Mouse (Mus musculus): ENCODE data around the gene Arl6ip4. TPM values are rescaled to one million over a fixed set of nuclear protein-coding genes. Genes with fewer than 3 reads are reported as not detected.

Gene Arl6ip4
- polyA plus RNA-seq, 1 experiment from 2014 or later = 99.7 TPM

GRCm38 (mm10) chr5:124158305-124158704 lies 42.4 kb downstream of the Arl6ip4 start:
- H3K9ac ChIP-seq (replicated peaks; ENCODE audit: low read depth) = no peak overlapping the region
- H3K4me1 ChIP-seq (ENCODE audit: insufficient read depth, low read depth, low read length) = peaks cover 10% of the 10 kb centered on the region
- ATAC-seq = no peak
- TF ChIP-seq EP300 (IDR thresholded peaks at IDR 0.05) (no peak), CTCF (IDR thresholded peaks at IDR 0.05) (no peak)
- WGBS = 77% methylated on average over 4 of the region's 4 CpGs
- DNase-seq (ENCODE audit: low spot score) = no peak
- no peak overlapping the region for H3K4me3 ChIP-seq (ENCODE audit: low read depth, low read length)
- no peak overlapping the region for H3K4me2 ChIP-seq (replicated peaks; ENCODE audit: low read depth, low read length)
- no peaks in the 10 kb centered on the region for H3K9me3 ChIP-seq (ENCODE audit: low read length)
- H3K27me3 ChIP-seq (replicated peaks; ENCODE audit: insufficient read depth, low read length) = no peaks in the 10 kb centered on the region
- H3K36me3 ChIP-seq (ENCODE audit: insufficient read depth, low read length) = no peaks in the 10 kb centered on the region
- H3K27ac ChIP-seq (ENCODE audit: low read length) = no peak overlapping the region

GRCm38 (mm10) chr5:124159453-124159852 lies 43.6 kb downstream of the Arl6ip4 start:
- H3K27me3 ChIP-seq (replicated peaks; ENCODE audit: insufficient read depth, low read length) = no peaks in the 10 kb centered on the region
- no peak for TF ChIP-seq CTCF (IDR thresholded peaks at IDR 0.05)
- H3K9ac ChIP-seq (replicated peaks; ENCODE audit: low read depth) = no peak overlapping the region
- H3K9me3 ChIP-seq (ENCODE audit: low read length) = no peaks in the 10 kb centered on the region
- no peak overlapping the region for H3K4me3 ChIP-seq (ENCODE audit: low read depth, low read length)
- ATAC-seq (no peak), DNase-seq (ENCODE audit: low spot score) (peak; percentile 36)
- no peak overlapping the region for H3K4me2 ChIP-seq (replicated peaks; ENCODE audit: low read depth, low read length)
- no peaks in the 10 kb centered on the region for H3K36me3 ChIP-seq (ENCODE audit: insufficient read depth, low read length)
- no peak overlapping the region for H3K27ac ChIP-seq (ENCODE audit: low read length)
- WGBS = 53% methylated on average over 7 of the region's 7 CpGs
- peaks cover 8% of the 10 kb centered on the region for H3K4me1 ChIP-seq (ENCODE audit: insufficient read depth, low read depth, low read length)

- H3K9ac ChIP-seq (replicated peaks; ENCODE audit: low read depth) = no peak overlapping the region
- H3K27ac ChIP-seq (ENCODE audit: low read length) = no peak overlapping the region
- H3K9me3 ChIP-seq (ENCODE audit: low read length) = no peaks in the 10 kb centered on the region
- DNase-seq (ENCODE audit: low spot score) (no peak), ATAC-seq (peak; percentile 32; the same call in 1 of the 2 replicates)
- no peak overlapping the region for H3K4me2 ChIP-seq (replicated peaks; ENCODE audit: low read depth, low read length)
- H3K4me1 ChIP-seq (ENCODE audit: insufficient read depth, low read depth, low read length) = peaks cover 11% of the 10 kb centered on the region
- WGBS = 25% methylated on average over 10 of the region's 10 CpGs
- no peak overlapping the region for H3K4me3 ChIP-seq (ENCODE audit: low read depth, low read length)
- TF ChIP-seq EP300 (IDR thresholded peaks at IDR 0.05) (no peak), CTCF (IDR thresholded peaks at IDR 0.05) (no peak)
- H3K27me3 ChIP-seq (replicated peaks; ENCODE audit: insufficient read depth, low read length) = no peaks in the 10 kb centered on the region
- H3K36me3 ChIP-seq (ENCODE audit: insufficient read depth, low read length) = no peaks in the 10 kb centered on the region
Measured at GRCm38 (mm10) chr5:124161831-124162230, 45.9 kb downstream of the Arl6ip4 start.

- Histone ChIP-seq H3K9ac (replicated peaks; ENCODE audit: low read depth) (no peak overlapping the region), H3K4me2 (replicated peaks; ENCODE audit: low read depth, low read length) (no peak overlapping the region), H3K4me1 (ENCODE audit: insufficient read depth, low read depth, low read length) (peaks cover 11% of the 10 kb centered on the region), H3K36me3 (ENCODE audit: insufficient read depth, low read length) (no peaks in the 10 kb centered on the region), H3K27ac (ENCODE audit: low read length) (no peak overlapping the region), H3K27me3 (replicated peaks; ENCODE audit: insufficient read depth, low read length) (no peaks in the 10 kb centered on the region), H3K4me3 (ENCODE audit: low read depth, low read length) (no peak overlapping the region), H3K9me3 (ENCODE audit: low read length) (no peaks in the 10 kb centered on the region)
- ATAC-seq = peak; percentile 56
- WGBS = 57% methylated on average over 5 of the region's 5 CpGs
- peak; percentile 85 for TF ChIP-seq CTCF (IDR thresholded peaks at IDR 0.05)
- TF ChIP-seq EP300 (IDR thresholded peaks at IDR 0.05) = no peak
- DNase-seq (ENCODE audit: low spot score) = peak; percentile 84
Measured at GRCm38 (mm10) chr5:124162577-124162976, 46.7 kb downstream of the Arl6ip4 start.

- TF ChIP-seq EP300 (IDR thresholded peaks at IDR 0.05) (no peak), CTCF (IDR thresholded peaks at IDR 0.05) (no peak)
- ATAC-seq = no peak
- H3K27me3 ChIP-seq (replicated peaks; ENCODE audit: insufficient read depth, low read length) = no peaks in the 10 kb centered on the region
- H3K36me3 ChIP-seq (ENCODE audit: insufficient read depth, low read length) = no peaks in the 10 kb centered on the region
- no peaks in the 10 kb centered on the region for H3K9me3 ChIP-seq (ENCODE audit: low read length)
- 78% methylated on average over 11 of the region's 11 CpGs for WGBS
- H3K27ac ChIP-seq (ENCODE audit: low read length) = no peak overlapping the region
- H3K4me2 ChIP-seq (replicated peaks; ENCODE audit: low read depth, low read length) = no peak overlapping the region
- H3K4me3 ChIP-seq (ENCODE audit: low read depth, low read length) = no peak overlapping the region
- H3K4me1 ChIP-seq (ENCODE audit: insufficient read depth, low read depth, low read length) = peaks cover 7% of the 10 kb centered on the region
- no peak overlapping the region for H3K9ac ChIP-seq (replicated peaks; ENCODE audit: low read depth)
- DNase-seq (ENCODE audit: low spot score) = no peak
Measured at GRCm38 (mm10) chr5:124163445-124163844, 47.6 kb downstream of the Arl6ip4 start.

GRCm38 (mm10) chr5:124165622-124166570 lies 50.0 kb downstream of the Arl6ip4 start:
- TF ChIP-seq CTCF (IDR thresholded peaks at IDR 0.05) (no peak), EP300 (IDR thresholded peaks at IDR 0.05) (no peak)
- Histone ChIP-seq H3K36me3 (ENCODE audit: insufficient read depth, low read length) (no peaks in the 10 kb centered on the region), H3K4me2 (replicated peaks; ENCODE audit: low read depth, low read length) (no peak overlapping the region), H3K27ac (ENCODE audit: low read length) (peak overlapping the region; percentile 33), H3K4me1 (ENCODE audit: insufficient read depth, low read depth, low read length) (peaks cover 7% of the 10 kb centered on the region; the same call in 1 of the 2 replicates), H3K9me3 (ENCODE audit: low read length) (no peaks in the 10 kb centered on the region), H3K4me3 (ENCODE audit: low read depth, low read length) (no peak overlapping the region), H3K27me3 (replicated peaks; ENCODE audit: insufficient read depth, low read length) (no peaks in the 10 kb centered on the region), H3K9ac (replicated peaks; ENCODE audit: low read depth) (no peak overlapping the region)
- WGBS = 38% methylated on average over 15 of the region's 15 CpGs
- ATAC-seq = peak; percentile 27; the same call in 1 of the 2 replicates
- DNase-seq (ENCODE audit: low spot score) = peak; percentile 33
